Mouse (Mus musculus): ENCODE results near the gene Cga.
"Not testable (repeated sequence)": the region's sequence is repeated elsewhere in the genome, so short reads cannot be mapped to it uniquely, and the experiment has no call there.

The Cga gene

DNA sequence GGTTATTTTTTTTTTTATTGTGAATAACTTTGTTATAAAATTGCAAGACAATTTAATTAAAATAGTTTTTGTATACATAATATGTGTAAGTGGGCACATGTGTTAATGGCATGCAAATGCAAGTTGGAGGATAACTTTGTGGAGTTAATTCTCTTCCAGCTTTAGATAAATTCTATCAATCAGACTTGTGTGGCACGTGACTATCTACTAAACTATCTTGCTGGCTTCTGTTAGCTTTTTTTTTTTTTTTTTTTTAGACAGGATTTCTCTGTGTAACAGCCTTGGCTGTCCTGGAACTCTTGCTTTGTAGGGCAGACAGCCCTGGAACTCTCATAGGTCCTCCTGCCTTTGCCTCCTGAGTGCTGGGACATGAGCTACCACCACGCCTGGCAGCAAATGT lies 4.9 kb downstream of the Cga start:
- no peak for DNase-seq

DNA sequence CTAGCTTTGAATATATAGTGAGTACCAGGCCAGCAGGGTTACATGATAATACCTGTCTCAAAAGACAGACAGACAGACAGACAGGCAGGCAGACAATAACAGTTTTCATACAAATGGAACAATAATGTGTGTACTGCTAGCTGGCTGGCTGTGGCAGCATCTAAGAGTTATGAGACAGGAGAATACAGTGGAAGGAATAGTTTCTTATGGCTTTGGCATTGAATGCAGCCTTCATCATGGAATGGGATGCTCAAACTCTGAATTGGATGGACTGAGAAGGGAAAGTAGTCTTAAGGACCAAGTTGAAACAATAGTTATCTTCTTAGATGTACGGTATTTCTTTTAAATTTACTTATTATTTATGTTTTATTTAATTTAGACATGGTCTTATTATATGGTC lies 5.7 kb downstream of the Cga start:
- no peak for DNase-seq

DNA sequence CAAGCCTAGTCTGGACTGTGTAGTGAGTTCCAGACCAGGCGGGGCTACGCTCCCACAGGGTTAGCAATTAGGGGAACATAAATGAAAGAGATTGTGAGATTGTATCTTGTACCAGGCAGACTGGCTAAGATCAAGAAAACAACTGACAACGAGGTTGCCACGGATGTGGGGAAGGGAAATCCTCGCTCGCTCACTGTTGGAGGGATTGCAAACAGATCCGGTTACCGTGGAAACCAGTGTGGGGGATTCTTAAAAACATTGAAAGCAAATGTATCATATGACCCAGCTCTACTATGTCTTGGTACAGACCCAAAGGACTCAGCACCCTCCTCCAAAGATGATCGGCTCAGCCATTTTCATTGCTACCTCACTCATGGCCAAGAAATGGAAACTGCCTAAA lies 6.6 kb downstream of the Cga start:
- DNase-seq = no peak

DNA sequence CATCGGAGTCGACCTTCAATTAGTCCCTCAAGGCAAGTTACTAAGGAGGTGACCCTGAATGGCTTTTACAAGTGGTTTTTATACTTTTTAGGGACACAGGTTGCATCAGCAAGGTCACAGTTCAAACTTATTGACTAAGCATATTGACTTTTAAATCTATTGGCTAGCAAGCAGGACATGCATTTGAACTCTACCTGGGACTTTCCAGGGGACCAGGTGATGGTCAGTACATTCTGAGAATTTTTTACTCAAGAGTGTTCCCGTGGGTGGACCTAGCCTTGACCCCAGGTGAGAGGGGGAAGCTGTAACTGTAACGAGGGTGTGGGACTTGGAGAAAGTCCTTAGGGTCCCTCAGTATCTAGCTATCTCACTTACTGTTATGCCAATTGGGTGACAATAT lies 7.6 kb downstream of the Cga start:
- DNase-seq = no peak

DNA sequence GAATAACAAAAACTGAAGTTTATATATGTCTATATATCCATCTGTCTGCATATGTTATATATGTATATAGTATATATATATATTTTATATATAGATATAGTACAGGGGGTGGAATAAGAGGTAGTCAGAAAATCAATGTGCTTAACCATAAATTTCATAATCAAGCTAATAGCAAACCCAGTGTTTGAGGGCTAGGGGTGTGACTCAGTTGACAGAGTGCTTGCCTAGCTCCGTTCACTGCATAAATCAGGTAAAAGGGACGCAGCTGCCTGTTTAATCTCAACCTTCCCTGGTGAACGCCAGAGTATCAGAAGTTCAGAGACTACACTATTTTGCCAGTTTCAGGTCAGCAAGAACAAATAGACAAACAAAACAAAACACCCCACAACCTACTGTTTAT lies 8.0 kb downstream of the Cga start:
- DNase-seq = not testable (repeated sequence)

DNA sequence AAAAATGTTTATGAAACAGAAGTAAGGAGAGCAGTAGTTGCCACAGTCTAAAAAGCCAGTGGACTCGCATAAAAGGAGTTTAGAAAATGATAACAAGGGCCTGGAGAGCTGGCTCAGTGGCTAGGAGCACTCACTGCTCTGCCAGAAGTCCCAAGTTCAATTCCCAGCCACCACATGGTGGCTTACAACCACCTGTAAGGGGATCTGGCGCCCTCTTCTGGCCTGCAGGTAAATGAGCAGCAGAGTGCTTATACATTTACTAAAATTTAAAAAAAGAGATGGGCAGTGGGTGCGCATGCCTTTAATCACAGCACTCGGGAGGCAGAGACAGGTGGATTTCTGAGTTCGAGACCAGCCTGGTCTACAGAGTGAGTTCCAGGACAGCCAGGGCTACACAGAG lies 11.8 kb downstream of the Cga start:
- DNase-seq = no peak

DNA sequence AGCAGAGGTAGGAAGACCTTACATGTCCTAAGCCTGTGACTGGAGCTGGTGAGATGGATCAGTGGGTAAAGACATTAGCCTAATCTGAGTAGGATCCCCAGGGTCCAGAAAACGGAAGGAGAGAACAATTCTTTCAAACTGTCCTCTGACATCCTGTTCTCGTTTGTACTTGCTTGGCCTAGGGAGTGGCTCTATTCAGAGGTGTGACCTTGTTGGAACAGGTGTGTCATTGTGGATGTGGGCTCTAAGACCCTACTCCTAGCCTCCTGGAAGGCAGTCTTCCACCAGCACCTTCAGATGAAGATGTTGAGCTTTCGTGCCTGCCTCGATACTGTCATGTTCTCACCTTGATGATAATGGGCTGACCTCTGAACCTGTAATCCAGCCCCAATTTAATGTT lies 12.6 kb downstream of the Cga start:
- DNase-seq = no peak

DNA sequence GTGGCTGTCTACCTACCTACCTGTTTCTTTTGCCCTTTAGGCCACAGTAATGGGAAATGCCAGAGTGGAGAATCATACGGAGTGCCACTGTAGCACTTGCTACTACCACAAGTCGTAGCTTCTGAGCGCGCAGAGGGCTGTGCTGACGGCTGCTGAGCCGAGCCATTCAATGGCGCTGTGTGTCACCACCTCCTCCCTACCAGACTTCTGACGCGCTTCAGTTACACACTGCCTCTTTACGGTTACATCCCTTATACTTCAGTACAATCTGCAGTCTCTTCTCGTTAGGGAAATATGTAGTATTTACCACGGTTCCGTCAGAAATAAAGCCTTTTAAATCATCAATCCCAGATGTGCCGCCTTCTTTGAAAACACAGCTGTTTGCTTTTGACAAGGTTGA lies 13.4 kb downstream of the Cga start:
- no peak for DNase-seq

DNA sequence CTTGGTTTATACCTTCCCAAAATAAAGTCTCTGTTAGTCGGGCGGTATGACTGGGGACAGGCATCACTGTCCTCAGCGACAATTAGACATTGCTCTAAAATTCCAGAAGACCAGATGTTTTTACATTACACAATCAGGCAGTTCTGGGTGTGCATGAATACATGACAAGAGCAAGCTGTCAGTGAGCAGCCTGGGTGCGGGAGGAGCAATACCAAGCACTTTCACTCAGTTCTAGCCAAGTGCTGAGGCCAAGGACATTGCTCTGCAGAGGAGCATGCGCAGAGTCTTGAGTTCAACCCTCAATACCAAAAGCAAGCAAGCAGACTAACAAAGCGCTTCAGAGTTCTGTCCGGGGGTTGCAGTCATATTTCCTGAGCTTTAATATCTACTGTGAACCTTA lies 14.5 kb downstream of the Cga start:
- no peak for DNase-seq

DNA sequence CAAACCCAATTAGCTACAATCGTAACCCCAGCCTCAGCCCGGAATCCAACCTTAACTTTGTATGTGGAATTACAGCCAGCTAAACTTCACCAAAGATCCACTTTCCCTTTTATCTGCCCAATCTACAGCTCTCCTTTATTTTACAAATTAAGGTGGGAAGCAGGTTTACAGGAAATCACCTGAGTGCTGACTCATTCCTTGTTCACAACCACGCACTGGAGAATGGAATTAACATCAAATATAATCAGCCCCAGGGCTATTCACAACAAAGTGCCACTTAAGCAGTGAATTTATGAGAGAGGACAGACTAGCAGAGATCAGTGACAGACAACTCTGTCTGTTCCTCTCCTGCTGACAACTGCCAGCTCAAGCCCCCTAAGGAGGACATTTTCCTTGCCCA lies 17.8 kb downstream of the Cga start:
- no peak for DNase-seq

DNA sequence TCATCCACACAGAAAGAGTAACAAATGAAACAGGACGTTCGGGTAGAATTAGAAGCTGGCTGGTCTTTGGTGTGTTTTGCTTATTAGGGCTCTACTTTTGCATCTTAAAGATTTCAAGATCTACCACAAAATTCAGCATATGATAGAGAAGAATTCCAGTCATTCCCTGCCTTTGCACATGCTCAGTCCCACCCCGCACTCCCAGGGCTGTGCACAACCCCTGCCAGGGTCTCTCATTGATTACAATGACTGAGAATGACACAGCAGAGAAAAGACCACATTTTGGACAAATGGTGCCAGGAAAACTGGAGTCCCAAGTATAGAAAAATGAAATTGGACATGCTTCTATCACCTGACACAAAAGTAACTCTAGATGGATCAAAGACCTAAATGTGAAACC lies 18.6 kb downstream of the Cga start:
- no peak for DNase-seq

DNA sequence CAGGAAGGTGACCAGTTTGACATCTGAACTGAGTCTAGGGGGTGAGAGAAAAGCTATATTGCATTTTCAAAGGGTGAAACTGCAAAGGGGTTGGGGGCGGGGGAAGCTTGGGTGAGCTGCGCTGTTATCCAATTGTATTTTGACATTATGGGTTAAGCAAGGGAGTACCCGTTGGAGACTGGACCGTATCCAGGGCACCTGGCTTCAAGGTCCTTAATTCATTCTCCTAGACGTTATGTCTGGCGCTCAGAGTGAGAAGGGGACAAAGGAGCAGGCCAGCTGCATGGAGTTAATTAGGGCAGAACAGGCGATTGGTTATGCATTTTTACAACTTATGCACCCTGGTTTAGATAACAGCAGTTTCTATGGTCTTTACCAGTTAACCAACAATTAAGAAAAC lies 23.8 kb downstream of the Cga start:
- no peak for DNase-seq

DNA sequence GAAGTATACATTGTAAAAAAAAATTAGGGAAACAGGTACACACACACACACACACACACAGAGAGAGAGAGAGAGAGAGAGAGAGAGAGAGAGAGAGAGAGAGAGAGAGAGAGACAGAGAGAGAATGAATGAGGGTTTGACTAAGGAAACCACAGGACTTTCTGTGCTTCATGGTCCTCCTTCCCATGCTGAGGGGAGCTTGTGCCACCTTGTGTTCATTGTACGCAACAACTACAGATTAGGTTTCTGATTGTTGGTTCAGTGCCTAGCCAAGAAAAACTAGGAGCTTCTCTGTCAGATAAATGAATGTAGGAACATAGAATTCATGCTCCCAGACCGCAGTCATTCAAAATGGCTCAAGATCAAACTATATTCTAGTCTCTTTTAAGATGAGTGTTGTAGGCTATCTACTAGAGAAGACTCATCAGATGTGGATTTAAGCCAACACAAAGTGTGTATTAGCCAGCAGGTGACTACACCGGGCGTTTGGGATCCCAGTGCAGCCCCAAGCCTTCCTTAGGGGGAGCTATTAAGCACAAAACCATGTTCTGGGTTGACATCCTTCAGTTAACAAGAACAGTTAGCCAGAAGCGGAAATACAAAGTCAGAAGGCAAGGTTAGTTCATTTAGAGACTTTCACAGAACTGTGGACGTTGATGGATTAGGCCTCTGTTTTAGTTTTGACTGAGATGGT lies 28.7 kb downstream of the Cga start:
- peak; percentile 32 to 58 for DNase-seq

DNA sequence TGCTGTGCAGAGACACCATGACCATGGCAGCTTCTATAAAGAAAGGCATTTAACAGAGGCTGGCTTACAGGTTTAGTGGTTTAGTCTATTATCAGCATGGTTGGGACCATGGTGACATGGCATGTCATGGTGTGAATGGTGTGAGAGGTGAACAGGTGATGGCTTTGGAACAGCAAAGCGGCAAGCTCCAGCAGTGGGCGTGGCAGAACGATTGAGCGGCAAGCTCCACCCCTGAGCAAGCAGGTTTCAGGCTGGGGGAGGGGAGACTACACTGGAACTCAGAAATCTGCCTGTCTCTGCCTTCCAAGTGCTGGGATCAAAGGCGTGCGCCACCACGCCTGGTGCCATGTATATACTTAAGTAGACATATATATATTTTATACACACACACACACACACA lies 34.8 kb downstream of the Cga start:
- DNase-seq = not testable (repeated sequence)

DNA sequence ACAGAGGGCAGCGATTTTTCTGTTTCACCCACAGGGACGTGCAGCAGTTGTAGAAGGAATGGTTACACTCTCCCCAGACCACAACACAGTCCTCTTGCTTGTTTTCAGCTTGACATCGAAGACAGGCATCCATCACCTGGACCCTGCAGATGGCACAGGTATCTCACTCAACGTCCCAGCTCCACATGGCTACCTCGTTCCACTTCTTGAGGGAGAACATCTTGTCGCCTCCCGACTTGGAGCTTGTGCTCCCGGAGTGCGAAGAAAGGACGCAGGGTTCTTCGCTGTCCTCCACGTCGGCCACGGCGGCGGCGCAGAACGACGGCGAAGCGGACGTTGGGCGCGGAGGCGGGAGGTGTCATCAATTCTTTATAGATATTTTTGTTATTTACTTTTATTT lies 47.5 kb downstream of the Cga start:
- no peak for DNase-seq

DNA sequence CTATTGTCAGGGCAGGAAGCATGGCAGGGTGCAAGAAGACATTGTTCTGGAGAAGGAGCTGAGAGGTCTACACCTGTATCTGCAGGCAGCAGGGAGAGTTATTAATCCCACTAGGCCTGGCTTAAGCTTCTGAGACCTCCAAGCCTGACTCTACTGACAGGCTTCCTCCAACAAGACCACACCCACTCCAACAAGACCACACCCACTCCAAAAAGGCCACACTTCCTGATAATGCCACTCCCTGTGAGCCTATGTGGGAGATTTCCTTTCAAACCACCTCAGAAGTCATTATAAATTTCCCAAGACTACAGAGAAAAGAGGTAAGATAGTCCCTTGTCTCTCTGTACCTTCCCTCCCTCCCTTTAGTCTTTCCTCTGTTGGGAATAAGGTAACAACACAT lies 53.6 kb downstream of the Cga start:
- DNase-seq = no peak

DNA sequence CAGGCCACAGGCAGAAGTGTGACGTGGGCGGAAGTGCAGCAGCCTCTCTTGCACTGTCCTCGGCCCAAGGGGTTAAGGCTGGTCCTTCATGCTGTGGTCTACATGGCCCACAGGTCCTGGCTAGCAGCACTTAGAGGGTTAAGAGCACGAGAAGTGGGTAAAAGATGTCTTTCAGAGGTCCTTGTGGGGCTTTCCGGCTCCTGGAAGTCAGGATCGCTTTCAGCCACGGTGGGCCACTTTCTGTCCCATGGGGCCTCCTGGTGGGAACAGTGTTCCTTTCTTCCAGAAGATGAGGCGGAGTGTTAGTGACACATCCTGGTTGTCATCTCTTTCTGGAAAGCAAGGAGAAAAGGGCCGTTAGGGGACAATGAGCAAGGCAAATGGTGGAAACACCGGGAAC lies 60.1 kb downstream of the Cga start:
- no peak for DNase-seq

Measured in cerebellum, postnatal 36 days (tissue).